Mouse (Mus musculus) right cerebral cortex, adult 18-20 months (tissue): ENCODE data around the gene Strap.
A peak's percentile ranks its signal among the peaks of the same experiment; 100 is the strongest.

Experiments used
- DNase-seq: peaks from one replicate; pipeline ENCODE4 v3.0.0; 2022; ENCODE audit warnings: mixed read lengths

Gene Strap

GRCm38 (mm10) chr6:137776981-137777380 is 42.1 kb downstream of the Strap start:
- no peak for DNase-seq

GRCm38 (mm10) chr6:137783899-137784637 is 49.2 kb downstream of the Strap start:
- DNase-seq, result no peak

- DNase-seq, result no peak
Observed at GRCm38 (mm10) chr6:137788976-137789590, 54.2 kb downstream of the Strap start.

GRCm38 (mm10) chr6:137789658-137790057 is 54.8 kb downstream of the Strap start:
- no peak for DNase-seq

- no peak for DNase-seq
Observed at GRCm38 (mm10) chr6:137795494-137795893, 60.6 kb downstream of the Strap start.

- DNase-seq, result peak; percentile 9
Observed at GRCm38 (mm10) chr6:137796596-137797567, 62.0 kb downstream of the Strap start.

GRCm38 (mm10) chr6:137799253-137799652 is 64.4 kb downstream of the Strap start:
- DNase-seq, result no peak
